Mouse (Mus musculus): Measurements from ENCODE around the gene Fam57b. TPM values are rescaled to one million over a fixed set of nuclear protein-coding genes. Genes with fewer than 3 reads are reported as not detected.

Fam57b gene
- polyA plus RNA-seq, 1 experiment = 108 TPM

GRCm38 (mm10) chr7:126803751-126804150, 6.3 kb downstream of the Fam57b start:
- TF ChIP-seq CTCF (IDR thresholded peaks at IDR 0.05; ENCODE audit: extremely low read depth, insufficient read depth, low read length) (no peak), POLR2A (IDR thresholded peaks at IDR 0.05; ENCODE audit: extremely low read depth, insufficient read depth, low read length) (no peak)
- Histone ChIP-seq H3K27ac (ENCODE audit: insufficient read depth, low read length) (no peak overlapping the region), H3K4me3 (ENCODE audit: insufficient read depth, low read length) (no peak overlapping the region), H3K4me1 (ENCODE audit: control insufficient read depth, insufficient read depth, low read length) (no peaks in the 10 kb centered on the region; the same call in 1 of the 2 replicates)

DNA sequence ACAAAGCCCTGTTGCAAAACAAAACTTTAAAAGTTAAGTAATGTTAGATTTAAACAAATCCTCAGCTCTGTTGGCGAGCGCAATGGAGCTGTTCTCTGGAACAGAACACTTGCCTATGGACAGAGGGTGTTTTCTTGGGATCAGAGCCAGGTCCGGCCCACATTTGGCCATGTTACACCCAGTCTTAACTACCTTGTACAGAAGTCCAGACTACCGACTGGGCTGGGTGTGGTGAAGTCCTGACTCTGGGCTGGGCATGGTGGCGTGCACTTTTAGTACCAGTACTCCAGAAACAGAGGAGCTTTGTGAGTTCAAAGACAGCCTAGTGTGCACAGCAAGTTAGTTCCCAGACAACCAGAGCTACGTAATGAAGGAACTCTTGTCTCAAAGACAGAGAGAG, 9.5 kb downstream of the Fam57b start:
- no peak for TF ChIP-seq POLR2A (IDR thresholded peaks at IDR 0.05; ENCODE audit: extremely low read depth, insufficient read depth, low read length)
- no peak for TF ChIP-seq CTCF (IDR thresholded peaks at IDR 0.05; ENCODE audit: extremely low read depth, insufficient read depth, low read length)
- H3K4me3 ChIP-seq (ENCODE audit: insufficient read depth, low read length) = no peak overlapping the region
- H3K27ac ChIP-seq (ENCODE audit: insufficient read depth, low read length) = no peak overlapping the region
- peaks cover 2% of the 10 kb centered on the region; the same call in 1 of the 2 replicates for H3K4me1 ChIP-seq (ENCODE audit: control insufficient read depth, insufficient read depth, low read length)

DNA sequence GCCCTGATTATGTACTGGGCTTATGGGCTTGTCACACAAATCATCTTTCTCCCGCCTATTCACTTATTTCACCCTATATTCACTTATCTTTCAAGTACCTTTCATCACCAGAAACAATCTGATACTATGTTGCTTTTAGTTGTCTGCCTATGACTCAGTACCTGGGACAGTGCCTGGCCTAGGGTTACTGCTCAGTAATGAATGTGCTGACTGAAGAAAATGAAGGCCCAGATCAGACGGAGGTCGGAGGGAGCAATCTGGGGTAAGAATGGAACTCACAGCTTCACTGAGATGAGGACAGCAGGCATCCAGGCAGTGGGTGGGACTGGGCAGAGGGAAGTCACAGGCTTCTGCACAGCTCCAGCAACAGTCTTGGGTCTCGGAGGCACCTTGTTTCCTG, 9.9 kb downstream of the Fam57b start:
- Histone ChIP-seq H3K4me1 (ENCODE audit: control insufficient read depth, insufficient read depth, low read length) (peaks cover 2% of the 10 kb centered on the region; the same call in 1 of the 2 replicates), H3K27ac (ENCODE audit: insufficient read depth, low read length) (no peak overlapping the region), H3K4me3 (ENCODE audit: insufficient read depth, low read length) (no peak overlapping the region)
- TF ChIP-seq POLR2A (IDR thresholded peaks at IDR 0.05; ENCODE audit: extremely low read depth, insufficient read depth, low read length) (no peak), CTCF (IDR thresholded peaks at IDR 0.05; ENCODE audit: extremely low read depth, insufficient read depth, low read length) (no peak)

DNA sequence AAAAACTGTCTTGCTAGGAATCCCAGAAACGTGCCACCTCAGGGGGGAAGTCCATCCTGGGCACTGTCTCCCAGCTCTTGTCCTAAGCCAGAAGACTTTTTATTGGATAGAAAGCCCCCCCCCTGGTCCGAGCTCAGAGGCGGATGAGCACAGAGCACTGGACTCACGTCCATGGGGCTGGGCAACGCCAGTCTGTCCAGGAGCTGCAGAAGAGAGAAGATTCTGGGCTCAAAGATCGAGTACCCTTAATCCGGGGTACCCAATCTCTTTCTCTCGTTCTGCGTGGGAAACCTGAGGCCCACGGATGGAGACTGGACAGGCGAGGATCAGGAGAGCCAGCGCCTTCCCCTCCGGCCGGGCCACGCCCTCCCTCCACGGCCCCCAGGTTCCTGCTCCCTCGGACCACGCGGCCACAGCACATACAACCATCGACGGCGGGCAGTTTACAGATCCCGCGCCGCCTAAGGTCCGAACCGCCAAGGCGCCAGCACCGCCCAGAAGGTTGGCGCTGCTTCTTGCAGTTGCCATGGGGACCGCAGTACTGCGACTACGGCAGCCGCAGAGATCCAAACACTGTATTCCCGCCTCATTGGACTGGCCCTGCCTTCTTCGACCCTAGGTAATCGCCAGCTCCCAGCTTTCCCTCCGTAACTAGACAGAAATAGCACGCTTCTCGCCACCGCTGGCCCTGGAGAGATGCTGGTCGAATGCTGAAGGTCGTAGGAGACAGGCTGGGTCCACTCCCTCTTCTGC, 11.4 kb downstream of the Fam57b start:
- H3K4me3 ChIP-seq (ENCODE audit: insufficient read depth, low read length) = peak overlapping the region; percentile 46
- TF ChIP-seq POLR2A (IDR thresholded peaks at IDR 0.05; ENCODE audit: extremely low read depth, insufficient read depth, low read length) = no peak
- H3K4me1 ChIP-seq (ENCODE audit: control insufficient read depth, insufficient read depth, low read length) = peaks cover 2% of the 10 kb centered on the region; the same call in 1 of the 2 replicates
- H3K27ac ChIP-seq (ENCODE audit: insufficient read depth, low read length) = no peak overlapping the region

GRCm38 (mm10) chr7:126809723-126810369, 12.4 kb downstream of the Fam57b start:
- H3K4me1 ChIP-seq (ENCODE audit: control insufficient read depth, insufficient read depth, low read length) = peaks cover 2% of the 10 kb centered on the region; the same call in 1 of the 2 replicates
- TF ChIP-seq POLR2A (IDR thresholded peaks at IDR 0.05; ENCODE audit: extremely low read depth, insufficient read depth, low read length) (no peak), CTCF (IDR thresholded peaks at IDR 0.05; ENCODE audit: extremely low read depth, insufficient read depth, low read length) (no peak)
- H3K4me3 ChIP-seq (ENCODE audit: insufficient read depth, low read length) = no peak overlapping the region; the same call in 1 of the 2 replicates
- H3K27ac ChIP-seq (ENCODE audit: insufficient read depth, low read length) = no peak overlapping the region

- TF ChIP-seq POLR2A (IDR thresholded peaks at IDR 0.05; ENCODE audit: extremely low read depth, insufficient read depth, low read length) (no peak), CTCF (IDR thresholded peaks at IDR 0.05; ENCODE audit: extremely low read depth, insufficient read depth, low read length) (no peak)
- H3K4me1 ChIP-seq (ENCODE audit: control insufficient read depth, insufficient read depth, low read length) = no peaks in the 10 kb centered on the region
- no peak overlapping the region for H3K4me3 ChIP-seq (ENCODE audit: insufficient read depth, low read length)
- H3K27ac ChIP-seq (ENCODE audit: insufficient read depth, low read length) = no peak overlapping the region
Observed at GRCm38 (mm10) chr7:126815726-126816222, 18.3 kb downstream of the Fam57b start.

- TF ChIP-seq POLR2A (IDR thresholded peaks at IDR 0.05; ENCODE audit: extremely low read depth, insufficient read depth, low read length) (no peak), CTCF (IDR thresholded peaks at IDR 0.05; ENCODE audit: extremely low read depth, insufficient read depth, low read length) (no peak)
- no peak overlapping the region for H3K4me3 ChIP-seq (ENCODE audit: insufficient read depth, low read length)
- H3K27ac ChIP-seq (ENCODE audit: insufficient read depth, low read length) = no peak overlapping the region
- H3K4me1 ChIP-seq (ENCODE audit: control insufficient read depth, insufficient read depth, low read length) = no peaks in the 10 kb centered on the region
Observed at GRCm38 (mm10) chr7:126816494-126816893, 19.0 kb downstream of the Fam57b start.

- H3K27ac ChIP-seq (ENCODE audit: insufficient read depth, low read length) = no peak overlapping the region
- no peak overlapping the region for H3K4me3 ChIP-seq (ENCODE audit: insufficient read depth, low read length)
- 0 out of 2 replicates have a peak, but pooled peaks cover 1% of the 10 kb centered on the region for H3K4me1 ChIP-seq (ENCODE audit: control insufficient read depth, insufficient read depth, low read length)
- no peak for TF ChIP-seq POLR2A (IDR thresholded peaks at IDR 0.05; ENCODE audit: extremely low read depth, insufficient read depth, low read length)
- no peak for TF ChIP-seq CTCF (IDR thresholded peaks at IDR 0.05; ENCODE audit: extremely low read depth, insufficient read depth, low read length)
Observed at GRCm38 (mm10) chr7:126817595-126817994, 20.1 kb downstream of the Fam57b start.

GRCm38 (mm10) chr7:126818818-126819217, 21.4 kb downstream of the Fam57b start:
- Histone ChIP-seq H3K27ac (ENCODE audit: insufficient read depth, low read length) (no peak overlapping the region), H3K4me1 (ENCODE audit: control insufficient read depth, insufficient read depth, low read length) (0 out of 2 replicates have a peak, but pooled peaks cover 2% of the 10 kb centered on the region), H3K4me3 (ENCODE audit: insufficient read depth, low read length) (no peak overlapping the region)
- TF ChIP-seq POLR2A (IDR thresholded peaks at IDR 0.05; ENCODE audit: extremely low read depth, insufficient read depth, low read length) (no peak), CTCF (IDR thresholded peaks at IDR 0.05; ENCODE audit: extremely low read depth, insufficient read depth, low read length) (no peak)
